Mouse (Mus musculus): Measurements from ENCODE around the gene Mycbpap. TPM values are rescaled to one million over a fixed set of nuclear protein-coding genes. Genes with fewer than 3 reads are reported as not detected.

Gene Mycbpap
- polyA plus RNA-seq, 1 experiment from 2014 or later = 2.1 TPM

GRCm38 (mm10) chr11:94483436-94483835 is 38.1 kb downstream of the Mycbpap start:
- ATAC-seq (ENCODE audit: insufficient number of reproducible peaks, insufficient read depth, low FRiP score, low read depth) = no peak
- H3K9ac ChIP-seq (replicated peaks; ENCODE audit: low read depth, low read length) = no peak overlapping the region
- H3K9me3 ChIP-seq (ENCODE audit: control insufficient read depth, low read depth, low read length) = no peaks in the 10 kb centered on the region

GRCm38 (mm10) chr11:94482738-94483137 is 38.8 kb downstream of the Mycbpap start:
- WGBS = 92% methylated on average over 11 of the region's 11 CpGs
- Histone ChIP-seq H3K36me3 (ENCODE audit: control insufficient read depth, insufficient read depth, low read length) (no peaks in the 10 kb centered on the region), H3K4me2 (replicated peaks; ENCODE audit: low read depth, low read length) (no peak overlapping the region), H3K27me3 (ENCODE audit: control insufficient read depth, insufficient read depth, low read length) (no peaks in the 10 kb centered on the region), H3K4me3 (ENCODE audit: low read depth, low read length) (no peak overlapping the region), H3K9me3 (ENCODE audit: control insufficient read depth, low read depth, low read length) (no peaks in the 10 kb centered on the region), H3K4me1 (ENCODE audit: control insufficient read depth, insufficient read depth, low read length) (no peaks in the 10 kb centered on the region), H3K9ac (replicated peaks; ENCODE audit: low read depth, low read length) (no peak overlapping the region), H3K27ac (ENCODE audit: low read length) (no peak overlapping the region)
- no peak for ATAC-seq (ENCODE audit: insufficient number of reproducible peaks, insufficient read depth, low FRiP score, low read depth)

More at GRCm38 (mm10) chr11:94483436-94483835, 38.1 kb downstream of the Mycbpap start:
- 79% methylated on average over 11 of the region's 11 CpGs for WGBS
- Histone ChIP-seq H3K4me3 (ENCODE audit: low read depth, low read length) (no peak overlapping the region), H3K4me2 (replicated peaks; ENCODE audit: low read depth, low read length) (no peak overlapping the region), H3K27ac (ENCODE audit: low read length) (no peak overlapping the region), H3K27me3 (ENCODE audit: control insufficient read depth, insufficient read depth, low read length) (no peaks in the 10 kb centered on the region), H3K4me1 (ENCODE audit: control insufficient read depth, insufficient read depth, low read length) (no peaks in the 10 kb centered on the region), H3K36me3 (ENCODE audit: control insufficient read depth, insufficient read depth, low read length) (no peaks in the 10 kb centered on the region)

GRCm38 (mm10) chr11:94481963-94482362 is 39.6 kb downstream of the Mycbpap start:
- Histone ChIP-seq H3K27ac (ENCODE audit: low read length) (no peak overlapping the region), H3K4me2 (replicated peaks; ENCODE audit: low read depth, low read length) (no peak overlapping the region), H3K4me3 (ENCODE audit: low read depth, low read length) (no peak overlapping the region), H3K36me3 (ENCODE audit: control insufficient read depth, insufficient read depth, low read length) (no peaks in the 10 kb centered on the region), H3K9ac (replicated peaks; ENCODE audit: low read depth, low read length) (no peak overlapping the region), H3K9me3 (ENCODE audit: control insufficient read depth, low read depth, low read length) (no peaks in the 10 kb centered on the region), H3K4me1 (ENCODE audit: control insufficient read depth, insufficient read depth, low read length) (no peaks in the 10 kb centered on the region), H3K27me3 (ENCODE audit: control insufficient read depth, insufficient read depth, low read length) (no peaks in the 10 kb centered on the region)
- no peak for ATAC-seq (ENCODE audit: insufficient number of reproducible peaks, insufficient read depth, low FRiP score, low read depth)
- WGBS = 89% methylated on average over 7 of the region's 7 CpGs

DNA sequence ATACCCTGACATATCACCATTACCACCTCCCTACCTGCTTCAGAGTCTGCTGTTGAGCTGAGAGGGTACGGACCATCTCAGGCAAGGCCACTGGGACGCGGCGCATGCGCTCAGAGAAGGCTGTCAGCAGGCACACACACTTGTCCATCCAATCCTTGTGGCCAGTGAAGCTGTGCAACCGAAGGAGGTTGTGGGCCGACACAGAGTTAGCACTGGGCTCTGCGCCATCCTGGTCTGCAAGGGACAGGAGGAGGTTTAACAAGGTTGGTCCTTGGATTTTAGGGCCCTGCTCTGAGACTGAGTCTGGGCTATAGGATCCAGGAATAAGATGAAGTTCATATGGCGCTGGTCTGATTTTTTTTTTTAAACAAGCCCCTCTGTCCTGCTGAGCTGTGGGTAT is 41.2 kb downstream of the Mycbpap start:
- Histone ChIP-seq H3K36me3 (ENCODE audit: control insufficient read depth, insufficient read depth, low read length) (no peaks in the 10 kb centered on the region), H3K27me3 (ENCODE audit: control insufficient read depth, insufficient read depth, low read length) (no peaks in the 10 kb centered on the region), H3K9me3 (ENCODE audit: control insufficient read depth, low read depth, low read length) (no peaks in the 10 kb centered on the region), H3K27ac (ENCODE audit: low read length) (no peak overlapping the region), H3K4me1 (ENCODE audit: control insufficient read depth, insufficient read depth, low read length) (no peaks in the 10 kb centered on the region), H3K4me2 (replicated peaks; ENCODE audit: low read depth, low read length) (no peak overlapping the region), H3K4me3 (ENCODE audit: low read depth, low read length) (no peak overlapping the region), H3K9ac (replicated peaks; ENCODE audit: low read depth, low read length) (no peak overlapping the region)
- ATAC-seq (ENCODE audit: insufficient number of reproducible peaks, insufficient read depth, low FRiP score, low read depth) = no peak
- WGBS = 89% methylated on average over 9 of the region's 9 CpGs

GRCm38 (mm10) chr11:94477651-94478050 is 43.9 kb downstream of the Mycbpap start:
- ATAC-seq (ENCODE audit: insufficient number of reproducible peaks, insufficient read depth, low FRiP score, low read depth) = no peak
- Histone ChIP-seq H3K4me1 (ENCODE audit: control insufficient read depth, insufficient read depth, low read length) (0 out of 2 replicates have a peak, but pooled peaks cover 5% of the 10 kb centered on the region), H3K9ac (replicated peaks; ENCODE audit: low read depth, low read length) (no peak overlapping the region), H3K4me2 (replicated peaks; ENCODE audit: low read depth, low read length) (no peak overlapping the region), H3K27ac (ENCODE audit: low read length) (no peak overlapping the region), H3K4me3 (ENCODE audit: low read depth, low read length) (no peak overlapping the region), H3K27me3 (ENCODE audit: control insufficient read depth, insufficient read depth, low read length) (peaks cover 6% of the 10 kb centered on the region; the same call in 1 of the 2 replicates), H3K9me3 (ENCODE audit: control insufficient read depth, low read depth, low read length) (no peaks in the 10 kb centered on the region), H3K36me3 (ENCODE audit: control insufficient read depth, insufficient read depth, low read length) (no peaks in the 10 kb centered on the region)
- 73% methylated on average over 6 of the region's 6 CpGs for WGBS

DNA sequence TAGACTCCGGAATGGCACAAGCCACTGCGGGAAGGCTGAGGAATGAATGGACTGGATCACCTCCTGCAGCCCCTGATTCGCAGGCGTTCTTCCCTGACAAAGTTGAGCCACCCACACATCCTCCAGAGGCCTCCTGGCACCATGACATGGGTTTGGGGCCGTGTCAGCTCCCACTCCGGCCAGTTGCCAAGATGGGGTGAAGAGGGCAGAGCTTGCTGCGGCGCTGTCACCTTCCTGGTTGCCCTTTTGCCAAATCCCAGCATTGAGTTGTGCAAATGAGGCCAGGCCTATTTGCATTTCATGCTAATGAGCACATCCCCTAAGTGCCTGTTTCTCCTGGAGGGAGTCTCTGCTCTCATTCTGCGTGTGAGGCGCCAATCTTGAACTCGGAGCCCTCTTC is 45.8 kb downstream of the Mycbpap start:
- no peak overlapping the region for H3K27ac ChIP-seq (ENCODE audit: low read length)
- no peak for ATAC-seq (ENCODE audit: insufficient number of reproducible peaks, insufficient read depth, low FRiP score, low read depth)
- 28% methylated on average over 11 of the region's 11 CpGs for WGBS
- peaks cover 9% of the 10 kb centered on the region; the same call in 1 of the 2 replicates for H3K4me1 ChIP-seq (ENCODE audit: control insufficient read depth, insufficient read depth, low read length)
- H3K9me3 ChIP-seq (ENCODE audit: control insufficient read depth, low read depth, low read length) = no peaks in the 10 kb centered on the region
- peaks cover 6% of the 10 kb centered on the region; the same call in 1 of the 2 replicates for H3K27me3 ChIP-seq (ENCODE audit: control insufficient read depth, insufficient read depth, low read length)
- H3K36me3 ChIP-seq (ENCODE audit: control insufficient read depth, insufficient read depth, low read length) = no peaks in the 10 kb centered on the region
- H3K4me3 ChIP-seq (ENCODE audit: low read depth, low read length) = no peak overlapping the region
- no peak overlapping the region for H3K9ac ChIP-seq (replicated peaks; ENCODE audit: low read depth, low read length)
- no peak overlapping the region for H3K4me2 ChIP-seq (replicated peaks; ENCODE audit: low read depth, low read length)

DNA sequence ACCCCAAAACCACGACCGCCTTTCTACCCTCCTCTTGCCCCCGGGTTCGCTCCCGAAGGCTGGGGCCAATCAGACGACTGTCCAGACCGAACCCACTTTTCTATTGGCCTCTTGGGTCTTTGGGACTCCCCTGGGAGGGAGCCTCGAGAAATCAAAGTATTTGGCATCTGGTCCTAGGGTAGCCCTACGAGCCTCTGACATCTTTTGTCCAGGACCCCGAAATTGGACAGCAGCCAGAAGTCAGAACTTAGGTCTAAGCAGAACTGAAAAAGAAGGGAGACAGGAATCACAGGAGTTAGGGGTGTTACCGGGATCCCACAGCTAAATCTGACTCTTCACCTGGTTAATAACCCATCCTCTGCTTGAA is 47.0 kb downstream of the Mycbpap start:
- Histone ChIP-seq H3K9me3 (ENCODE audit: control insufficient read depth, low read depth, low read length) (no peaks in the 10 kb centered on the region), H3K9ac (replicated peaks; ENCODE audit: low read depth, low read length) (no peak overlapping the region)
- under 1% methylated on average over 11 of the region's 11 CpGs for WGBS

DNA sequence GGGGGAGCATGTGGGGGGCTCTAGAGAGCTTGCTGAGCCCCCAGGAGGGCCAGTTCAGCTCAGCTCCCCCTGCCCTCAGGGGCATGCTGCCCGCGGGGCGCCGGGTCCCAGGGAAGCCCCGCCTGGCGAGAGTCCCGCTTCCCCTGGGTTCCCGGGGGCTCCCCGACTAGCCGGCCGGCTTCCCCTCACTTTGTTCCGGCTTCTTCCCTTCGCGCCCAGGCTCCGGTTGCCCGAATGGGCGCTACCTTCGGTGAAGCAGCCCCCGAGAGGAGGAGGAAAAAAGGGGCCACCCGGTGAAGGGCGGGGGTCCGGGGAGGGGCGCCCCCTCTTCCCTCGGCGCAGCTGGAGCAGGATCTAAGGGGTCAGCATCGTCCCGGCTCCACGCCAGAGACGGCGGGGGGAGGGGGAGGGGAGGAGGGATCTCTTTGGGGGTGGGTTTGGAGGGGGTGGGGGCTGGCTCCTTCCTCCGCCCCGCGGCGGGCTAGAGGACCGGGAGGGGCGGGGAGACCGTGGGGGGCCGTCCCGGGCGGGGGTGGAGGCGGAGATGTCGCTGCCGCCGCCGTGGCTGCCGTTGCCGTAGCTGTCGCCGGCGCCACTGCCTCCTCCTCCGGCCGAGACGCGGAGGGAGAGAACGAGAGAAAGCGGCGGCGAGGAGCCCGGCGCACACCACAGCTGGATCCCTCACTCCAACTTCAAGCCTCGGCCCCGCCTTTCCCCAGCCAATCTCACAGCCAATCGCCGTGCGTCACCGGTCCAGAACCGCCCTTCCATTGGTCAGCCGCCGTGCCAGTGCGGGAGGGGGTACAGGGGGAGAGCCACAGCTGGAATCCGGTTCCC is 47.6 kb downstream of the Mycbpap start, which contains the start of gene Cacna1g:
Gene Cacna1g, minus strand, starts transcription at position 492 of the 837 bp plus-strand sequence.
- Histone ChIP-seq H3K4me1 (ENCODE audit: control insufficient read depth, insufficient read depth, low read length) (peaks cover 22% of the 10 kb centered on the region), H3K36me3 (ENCODE audit: control insufficient read depth, insufficient read depth, low read length) (no peaks in the 10 kb centered on the region), H3K9ac (replicated peaks; ENCODE audit: low read depth, low read length) (peak within 1 kb of the TSS; percentile 77), H3K9me3 (ENCODE audit: control insufficient read depth, low read depth, low read length) (no peaks in the 10 kb centered on the region), H3K4me3 (ENCODE audit: low read depth, low read length) (peak within 1 kb of the TSS; percentile 81), H3K27ac (ENCODE audit: low read length) (peak within 1 kb of the TSS; percentile 83; the same call in 1 of the 2 replicates), H3K27me3 (ENCODE audit: control insufficient read depth, insufficient read depth, low read length) (peaks cover 6% of the 10 kb centered on the region; the same call in 1 of the 2 replicates), H3K4me2 (replicated peaks; ENCODE audit: low read depth, low read length) (peak within 1 kb of the TSS; percentile 82)
- WGBS = under 1% methylated on average over 56 of the region's 71 CpGs
- peak; percentile 93 for ATAC-seq (ENCODE audit: insufficient number of reproducible peaks, insufficient read depth, low FRiP score, low read depth)

More for the DNA sequence above, 47.0 kb downstream of the Mycbpap start:
- ATAC-seq (ENCODE audit: insufficient number of reproducible peaks, insufficient read depth, low FRiP score, low read depth) = no peak; the same call in 1 of the 2 replicates
- Histone ChIP-seq H3K4me1 (ENCODE audit: control insufficient read depth, insufficient read depth, low read length) (peaks cover 16% of the 10 kb centered on the region), H3K27ac (ENCODE audit: low read length) (no peak overlapping the region), H3K27me3 (ENCODE audit: control insufficient read depth, insufficient read depth, low read length) (peaks cover 6% of the 10 kb centered on the region; the same call in 1 of the 2 replicates), H3K36me3 (ENCODE audit: control insufficient read depth, insufficient read depth, low read length) (no peaks in the 10 kb centered on the region), H3K4me3 (ENCODE audit: low read depth, low read length) (peak overlapping the region; percentile 81), H3K4me2 (replicated peaks; ENCODE audit: low read depth, low read length) (peak overlapping the region; percentile 82)
